Mouse (Mus musculus) myocyte (in vitro differentiated cells): ENCODE results near the gene Eif4a1. TPM values are rescaled to one million over a fixed set of nuclear protein-coding genes. Genes with fewer than 3 reads are reported as not detected.
"Not testable (repeated sequence)": the region's sequence is repeated elsewhere in the genome, so short reads cannot be mapped to it uniquely, and the experiment has no call there.

Experiments
- H3K27me3 ChIP-seq: one replicate; pipeline ENCODE4 v1.6.1; 2011; ENCODE audit not compliant: control insufficient read depth, insufficient read depth, insufficient read length
- H3K36me3 ChIP-seq: one replicate; pipeline ENCODE4 v1.6.1; 2011; ENCODE audit not compliant: control insufficient read depth, insufficient read depth
- H3K4me2 ChIP-seq: one replicate; pipeline ENCODE4 v1.6.1; 2011; ENCODE audit warnings: low read depth, control low read depth
- H3K4me3 ChIP-seq: one replicate; pipeline ENCODE4 v1.5.1; 2011; ENCODE audit warnings: mild to moderate bottlenecking, control low read depth, moderate library complexity
- H3K79me2 ChIP-seq: one replicate; pipeline ENCODE4 v1.6.1; 2011; ENCODE audit not compliant: control insufficient read depth, insufficient read depth
- H3ac ChIP-seq: one replicate; pipeline ENCODE4 v1.6.1; 2011; ENCODE audit not compliant: control insufficient read depth, insufficient read length
- CEBPB ChIP-seq: IDR thresholded peaks from 2 replicates; pipeline ENCODE4 v1.6.1; 2011; ENCODE audit warnings: mild to moderate bottlenecking, moderate library complexity; ENCODE audit not compliant: poor library complexity, insufficient read depth, severe bottlenecking
- E2F4 ChIP-seq: IDR thresholded peaks from one replicate; pipeline ENCODE4 v1.6.1; 2011; ENCODE audit warnings: mild to moderate bottlenecking, control low read depth, moderate library complexity; ENCODE audit not compliant: insufficient read depth
- MAX ChIP-seq: IDR thresholded peaks from one replicate; pipeline ENCODE4 v1.6.1; 2011; ENCODE audit warnings: low read depth, mild to moderate bottlenecking, control low read depth
- MYOD1 ChIP-seq, 3 experiments: IDR thresholded peaks; one replicate each; pipeline ENCODE4 v1.6.1; 2011; ENCODE audit warnings: control low read depth in 2 of 3, low read depth in 2 of 3, mild to moderate bottlenecking in 2 of 3, moderate library complexity in 1 of 3; ENCODE audit not compliant: insufficient read length in 2 of 3, control insufficient read depth in 1 of 3
- MYOG ChIP-seq, 3 experiments: IDR thresholded peaks; one replicate each; pipeline ENCODE4 v1.6.1; 2011; ENCODE audit warnings: control low read depth in 2 of 3, low read depth in 2 of 3, mild to moderate bottlenecking in 2 of 3; ENCODE audit not compliant: insufficient read length in 2 of 3, control insufficient read depth in 1 of 3, insufficient read depth in 1 of 3
- POLR2A ChIP-seq: IDR thresholded peaks from one replicate; pipeline ENCODE4 v1.6.1; 2011; ENCODE audit warnings: low read depth, mild to moderate bottlenecking, control low read depth, moderate library complexity; ENCODE audit not compliant: insufficient read length
- POLR2AphosphoS2 ChIP-seq: IDR thresholded peaks from one replicate; pipeline ENCODE4 v1.6.1; 2011; ENCODE audit warnings: low read depth, control low read depth; ENCODE audit not compliant: insufficient read length
- REST ChIP-seq: IDR thresholded peaks from one replicate; pipeline ENCODE4 v1.6.1; 2011; ENCODE audit warnings: mild to moderate bottlenecking, control low read depth, moderate library complexity; ENCODE audit not compliant: insufficient read depth, insufficient read length
- SRF ChIP-seq: IDR thresholded peaks from one replicate; pipeline ENCODE4 v1.6.1; 2011; ENCODE audit warnings: low read depth; ENCODE audit not compliant: control insufficient read depth, insufficient read length
- TCF12 ChIP-seq: IDR thresholded peaks from one replicate; pipeline ENCODE4 v1.6.1; 2011; ENCODE audit warnings: mild to moderate bottlenecking, control low read depth; ENCODE audit not compliant: poor library complexity, insufficient read depth, severe bottlenecking
- TCF3 ChIP-seq: IDR thresholded peaks from one replicate; pipeline ENCODE4 v1.6.1; 2011; ENCODE audit warnings: low read depth, control low read depth; ENCODE audit not compliant: insufficient read length
- USF1 ChIP-seq: IDR thresholded peaks from one replicate; pipeline ENCODE4 v1.6.1; 2011; ENCODE audit warnings: low read depth, mild to moderate bottlenecking, control low read depth, moderate library complexity
- polyA plus RNA-seq: library from polyadenylated mRNA; unstranded; fragments of >200 nt; fragmentation: generic; extraction: Trizol; gene quantifications from one replicate; pipeline ENCODE4 v1.2.1, GENCODE M21; 2012; ENCODE audit warnings: missing spikeins

Eif4a1 gene
- polyA plus RNA-seq, 1 experiment: 553 TPM

GRCm38 (mm10) chr11:69633128-69633866 is 38.9 kb downstream of the Eif4a1 start:
- TF ChIP-seq REST: no peak
- no peak for TF ChIP-seq MAX
- TF ChIP-seq TCF12: no peak
- peak in 1 of 3 experiments; percentile 12 for TF ChIP-seq MYOG (IDR thresholded peaks at IDR 0.05; ENCODE audit: control insufficient read depth in 1 of 3, insufficient read depth in 1 of 3, insufficient read length in 2 of 3, low read depth in 2 of 3)
- TF ChIP-seq MYOD1 (IDR thresholded peaks at IDR 0.05; ENCODE audit: control insufficient read depth in 1 of 3, insufficient read length in 2 of 3, low read depth in 2 of 3): peak in 1 of 3 experiments; percentile 38
- no peak for TF ChIP-seq E2F4
- TF ChIP-seq TCF3: no peak
- no peak for TF ChIP-seq POLR2A
- no peak for TF ChIP-seq USF1
- no peak for TF ChIP-seq SRF
- no peak for TF ChIP-seq CEBPB
- TF ChIP-seq POLR2AphosphoS2: no peak
- Histone ChIP-seq H3K27me3 (no peaks in the 10 kb centered on the region), H3ac (peak overlapping the region; percentile 34), H3K4me2 (peak overlapping the region; percentile 95), H3K36me3 (no peaks in the 10 kb centered on the region), H3K79me2 (peaks cover 47% of the 10 kb centered on the region), H3K4me3 (peak overlapping the region; percentile 58)

- Histone ChIP-seq H3K4me2 (peak within 1 kb of the TSS; percentile 95), H3K27me3 (no peaks in the 10 kb centered on the region), H3K4me3 (peak within 1 kb of the TSS; percentile 58), H3K79me2 (peaks cover 43% of the 10 kb centered on the region), H3ac (peak within 1 kb of the TSS; percentile 34), H3K36me3 (no peaks in the 10 kb centered on the region)
- peak; percentile 85 for TF ChIP-seq POLR2A
- no peak for TF ChIP-seq TCF12
- peak; percentile 89 for TF ChIP-seq POLR2AphosphoS2
These were observed 39.7 kb downstream of the Eif4a1 start, which contains the start of gene Fxr2 for GRCm38 (mm10) chr11:69632284-69633089. Gene Fxr2 (plus strand): TSS chr11:69632990.

- Histone ChIP-seq H3K4me2 (no peak overlapping the region), H3ac (no peak overlapping the region), H3K27me3 (no peaks in the 10 kb centered on the region), H3K4me3 (no peak overlapping the region), H3K36me3 (no peaks in the 10 kb centered on the region), H3K79me2 (peaks cover 16% of the 10 kb centered on the region)
- no peak for TF ChIP-seq CEBPB
- TF ChIP-seq REST: no peak
These were observed 42.4 kb downstream of the Eif4a1 start for GRCm38 (mm10) chr11:69629802-69630201.

- H3K4me3 ChIP-seq: no peak overlapping the region
- no peak overlapping the region for H3ac ChIP-seq
- H3K36me3 ChIP-seq: no peaks in the 10 kb centered on the region
- TF ChIP-seq MAX (no peak), MYOG (IDR thresholded peaks at IDR 0.05; ENCODE audit: control insufficient read depth in 1 of 3, insufficient read depth in 1 of 3, insufficient read length in 2 of 3, low read depth in 2 of 3) (peak in 1 of 3 experiments; percentile 8), USF1 (no peak), MYOD1 (IDR thresholded peaks at IDR 0.05; ENCODE audit: control insufficient read depth in 1 of 3, insufficient read length in 2 of 3, low read depth in 2 of 3) (no peak), TCF3 (no peak), SRF (no peak), TCF12 (no peak), POLR2AphosphoS2 (no peak), CEBPB (no peak)
- H3K79me2 ChIP-seq: peaks cover 1% of the 10 kb centered on the region
- H3K4me2 ChIP-seq: peak overlapping the region; percentile 48
- H3K27me3 ChIP-seq: no peaks in the 10 kb centered on the region
These were observed 43.9 kb downstream of the Eif4a1 start for GRCm38 (mm10) chr11:69628286-69628685.

- not testable (repeated sequence) for H3K36me3 ChIP-seq, H3K79me2 ChIP-seq, H3K4me3 ChIP-seq, H3K27me3 ChIP-seq, H3ac ChIP-seq, H3K4me2 ChIP-seq
These were observed 47.9 kb downstream of the Eif4a1 start for GRCm38 (mm10) chr11:69624339-69624738.
